Mouse (Mus musculus): Measurements from ENCODE around the gene Auts2.

DNA sequence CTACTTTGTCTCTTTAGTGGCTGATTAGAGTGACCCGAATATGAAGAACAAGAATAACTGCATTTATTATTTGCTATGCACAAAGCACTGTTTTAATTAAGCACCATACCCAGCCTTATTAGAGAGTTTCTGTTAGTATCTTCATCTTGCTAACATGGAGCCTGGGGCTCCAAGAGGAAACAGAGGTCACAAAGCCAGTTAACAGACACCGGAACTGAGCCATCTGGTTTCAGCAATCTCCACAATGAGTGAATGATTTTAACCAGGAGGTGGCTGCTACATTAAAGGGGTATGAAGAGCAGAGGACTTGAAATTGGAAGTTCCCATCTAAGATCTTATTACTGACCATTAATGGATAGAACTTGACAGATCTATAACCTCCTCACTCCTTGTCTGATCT lies 209.4 kb downstream of the Auts2 start:
- no peak for TF ChIP-seq CTCF (IDR thresholded peaks at IDR 0.05)
- no peak for TF ChIP-seq EP300 (IDR thresholded peaks at IDR 0.05)

Data from lung, postnatal 0 days (tissue).